Mouse (Mus musculus): ENCODE results near the gene Abcd3. TPM values are rescaled to one million over a fixed set of nuclear protein-coding genes. Genes with fewer than 3 reads are reported as not detected.

The Abcd3 gene
- total and polyA plus RNA-seq, 2 experiments from 2014 or later = 53.5 to 85.9 TPM

GRCm38 (mm10) chr3:121819693-121820200 is 4.6 kb upstream of the Abcd3 start:
- no peak overlapping the region for H3K4me2 ChIP-seq (ENCODE audit: low read depth, low read length)
- no peak overlapping the region for H3K4me3 ChIP-seq (ENCODE audit: low read length)
- no peaks in the 10 kb centered on the region for H3K9me3 ChIP-seq (ENCODE audit: low read length)
- ATAC-seq (no peak), DNase-seq (ENCODE audit: low spot score) (no peak)
- H3K9ac ChIP-seq (replicated peaks; ENCODE audit: low read length) = no peak overlapping the region
- no peak overlapping the region for H3K27ac ChIP-seq
- 71% methylated on average over 3 of the region's 3 CpGs for WGBS
- no peak for TF ChIP-seq CTCF (IDR thresholded peaks at IDR 0.05; ENCODE audit: low read depth)
- H3K27me3 ChIP-seq (ENCODE audit: insufficient read depth, low read length) = no peaks in the 10 kb centered on the region
- H3K36me3 ChIP-seq (ENCODE audit: insufficient read depth, low read length) = no peaks in the 10 kb centered on the region
- H3K4me1 ChIP-seq (ENCODE audit: insufficient read depth, low read length) = peaks cover 6% of the 10 kb centered on the region; the same call in 1 of the 2 replicates

- 80% methylated on average over 10 of the region's 10 CpGs for WGBS
Measured at GRCm38 (mm10) chr3:121818736-121819396, 3.8 kb upstream of the Abcd3 start.

GRCm38 (mm10) chr3:121815549-121816235 is 590 bp upstream of the Abcd3 start:
- TF ChIP-seq CTCF (IDR thresholded peaks at IDR 0.05; ENCODE audit: low read depth) = no peak
- DNase-seq (ENCODE audit: low spot score) (peak; percentile 39), ATAC-seq (no peak)
- peak overlapping the region; percentile 84 for H3K4me3 ChIP-seq (ENCODE audit: low read length)
- no peaks in the 10 kb centered on the region for H3K27me3 ChIP-seq (ENCODE audit: insufficient read depth, low read length)
- peak overlapping the region; percentile 92 for H3K9ac ChIP-seq (replicated peaks; ENCODE audit: low read length)
- H3K4me1 ChIP-seq (ENCODE audit: insufficient read depth, low read length) = peaks cover 24% of the 10 kb centered on the region; the same call in 1 of the 2 replicates
- H3K4me2 ChIP-seq (ENCODE audit: low read depth, low read length) = peak overlapping the region; percentile 71
- 10% methylated on average over 16 of the region's 16 CpGs for WGBS
- no peaks in the 10 kb centered on the region for H3K36me3 ChIP-seq (ENCODE audit: insufficient read depth, low read length)
- H3K9me3 ChIP-seq (ENCODE audit: low read length) = no peaks in the 10 kb centered on the region
- H3K27ac ChIP-seq = peak overlapping the region; percentile 99

More at GRCm38 (mm10) chr3:121818736-121819396, 3.8 kb upstream of the Abcd3 start:
- Histone ChIP-seq H3K4me1 (ENCODE audit: insufficient read depth, low read length) (peaks cover 9% of the 10 kb centered on the region; the same call in 1 of the 2 replicates), H3K4me2 (ENCODE audit: low read depth, low read length) (no peak overlapping the region), H3K27ac (no peak overlapping the region), H3K9me3 (ENCODE audit: low read length) (no peaks in the 10 kb centered on the region), H3K27me3 (ENCODE audit: insufficient read depth, low read length) (no peaks in the 10 kb centered on the region), H3K9ac (replicated peaks; ENCODE audit: low read length) (no peak overlapping the region), H3K36me3 (ENCODE audit: insufficient read depth, low read length) (no peaks in the 10 kb centered on the region), H3K4me3 (ENCODE audit: low read length) (no peak overlapping the region)
- DNase-seq (ENCODE audit: low spot score) (no peak), ATAC-seq (no peak)
- TF ChIP-seq CTCF (IDR thresholded peaks at IDR 0.05; ENCODE audit: low read depth) = no peak

GRCm38 (mm10) chr3:121814413-121814864 is 663 bp downstream of the Abcd3 start:
- no peak; the same call in 1 of the 2 replicates for ATAC-seq
- Histone ChIP-seq H3K27me3 (ENCODE audit: insufficient read depth, low read length) (no peaks in the 10 kb centered on the region), H3K27ac (peak overlapping the region; percentile 99), H3K9me3 (ENCODE audit: low read length) (no peaks in the 10 kb centered on the region), H3K4me2 (ENCODE audit: low read depth, low read length) (peak overlapping the region; percentile 71), H3K4me1 (ENCODE audit: insufficient read depth, low read length) (peaks cover 24% of the 10 kb centered on the region; the same call in 1 of the 2 replicates), H3K4me3 (ENCODE audit: low read length) (peak overlapping the region; percentile 84), H3K9ac (replicated peaks; ENCODE audit: low read length) (peak overlapping the region; percentile 92), H3K36me3 (ENCODE audit: insufficient read depth, low read length) (no peaks in the 10 kb centered on the region)
- peak; percentile 53 for DNase-seq (ENCODE audit: low spot score)
- no peak; the same call in 1 of the 2 replicates for TF ChIP-seq CTCF (IDR thresholded peaks at IDR 0.05; ENCODE audit: low read depth)
- WGBS = 1% methylated on average over 18 of the region's 28 CpGs

- peak overlapping the region; percentile 92; the same call in 1 of the 2 replicates for H3K9ac ChIP-seq (replicated peaks; ENCODE audit: low read length)
- no peak for ATAC-seq
- H3K36me3 ChIP-seq (ENCODE audit: insufficient read depth, low read length) = no peaks in the 10 kb centered on the region
- H3K27me3 ChIP-seq (ENCODE audit: insufficient read depth, low read length) = no peaks in the 10 kb centered on the region
- H3K4me1 ChIP-seq (ENCODE audit: insufficient read depth, low read length) = peaks cover 24% of the 10 kb centered on the region; the same call in 1 of the 2 replicates
- no peak overlapping the region for H3K27ac ChIP-seq
- WGBS = 62% methylated on average over 5 of the region's 5 CpGs
- H3K9me3 ChIP-seq (ENCODE audit: low read length) = no peaks in the 10 kb centered on the region
- TF ChIP-seq CTCF (IDR thresholded peaks at IDR 0.05; ENCODE audit: low read depth) = no peak
- H3K4me2 ChIP-seq (ENCODE audit: low read depth, low read length) = peak overlapping the region; percentile 71
- no peak for DNase-seq (ENCODE audit: low spot score)
- peak overlapping the region; percentile 84 for H3K4me3 ChIP-seq (ENCODE audit: low read length)
Measured at GRCm38 (mm10) chr3:121813834-121814233, 1.3 kb downstream of the Abcd3 start.

- Histone ChIP-seq H3K4me1 (ENCODE audit: insufficient read depth, low read length) (0 out of 2 replicates have a peak, but pooled peaks cover 8% of the 10 kb centered on the region), H3K27me3 (ENCODE audit: insufficient read depth, low read length) (no peaks in the 10 kb centered on the region), H3K4me3 (ENCODE audit: low read length) (no peak overlapping the region), H3K27ac (no peak overlapping the region), H3K9ac (replicated peaks; ENCODE audit: low read length) (no peak overlapping the region), H3K4me2 (ENCODE audit: low read depth, low read length) (no peak overlapping the region), H3K36me3 (ENCODE audit: insufficient read depth, low read length) (no peaks in the 10 kb centered on the region), H3K9me3 (ENCODE audit: low read length) (no peaks in the 10 kb centered on the region)
- TF ChIP-seq CTCF (IDR thresholded peaks at IDR 0.05; ENCODE audit: low read depth) = no peak
- WGBS = 76% methylated on average over 3 of the region's 3 CpGs
- ATAC-seq = no peak
- DNase-seq (ENCODE audit: low spot score) = no peak
Measured at GRCm38 (mm10) chr3:121808246-121808645, 6.9 kb downstream of the Abcd3 start.
